8 mouse cellular contexts compared by ENCODE assay signal in the genomic region with DNA sequence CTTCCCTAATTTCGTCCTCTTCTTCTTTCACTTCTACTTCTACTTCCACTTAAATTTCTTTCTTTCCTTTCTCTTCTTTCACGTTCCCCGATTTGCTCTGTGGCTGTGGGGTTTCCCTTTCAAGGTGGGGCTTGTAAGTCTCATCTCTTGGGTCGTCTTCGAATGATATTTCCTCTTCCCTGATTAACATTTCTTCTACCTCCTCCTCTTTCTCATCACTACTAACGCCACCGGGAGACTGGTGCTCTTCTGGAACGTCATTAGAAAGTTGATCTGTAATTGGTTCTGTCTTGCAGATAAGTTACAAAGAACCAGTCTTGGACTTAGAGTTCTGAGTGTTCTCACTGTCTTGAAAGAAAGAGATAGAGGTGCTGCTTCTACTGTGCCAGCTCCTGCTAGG. TPM values are rescaled to one million over a fixed set of nuclear protein-coding genes. Genes with fewer than 3 reads are reported as not detected.
DNase-seq lines count a peak whose midpoint lies in the region; ATAC-seq and TF ChIP-seq lines count a peak whose summit lies in the region.

No protein-coding gene starts in this region.

- TF ChIP-seq POLR2A in limb, embryonic 14.5 days (IDR thresholded peaks at IDR 0.05; ENCODE audit: borderline replicate concordance, extremely low read depth, insufficient read depth, insufficient read length) = no peak

- no peak overlapping the region for H3K27ac ChIP-seq in lung, embryonic 15.5 days
- H3K27ac ChIP-seq in forebrain, embryonic 10.5 days = no peak overlapping the region
- H3K27ac ChIP-seq in limb, embryonic 14.5 days (replicated peaks; ENCODE audit: low read depth, low read length) = no peak overlapping the region
- no peak overlapping the region for H3K27ac ChIP-seq in stomach, embryonic 14.5 days (ENCODE audit: low read length)

- no peak overlapping the region for H3K9ac ChIP-seq in lung, embryonic 15.5 days
- H3K9ac ChIP-seq in limb, embryonic 14.5 days (ENCODE audit: low read depth, low read length, severe bottlenecking) = peak overlapping the region; percentile 53
- H3K9ac ChIP-seq in stomach, embryonic 14.5 days (replicated peaks; ENCODE audit: low read depth, low read length) = no peak overlapping the region

- peak overlapping the region; percentile 89 for H3K4me2 ChIP-seq in lung, embryonic 15.5 days
- peak overlapping the region; percentile 79 for H3K4me2 ChIP-seq in limb, embryonic 14.5 days (replicated peaks; ENCODE audit: low read depth, low read length, severe bottlenecking)
- peak overlapping the region; percentile 83 for H3K4me2 ChIP-seq in stomach, embryonic 14.5 days (replicated peaks; ENCODE audit: low read depth, low read length)

- peaks cover 25% of the 10 kb centered on the region for H3K27me3 ChIP-seq in lung, embryonic 15.5 days
- peaks cover 39% of the 10 kb centered on the region for H3K27me3 ChIP-seq in forebrain, embryonic 10.5 days (ENCODE audit: poor library complexity, severe bottlenecking)
- peaks cover 22% of the 10 kb centered on the region for H3K27me3 ChIP-seq in limb, embryonic 14.5 days (ENCODE audit: control insufficient read depth, insufficient read depth, low read length)
- H3K27me3 ChIP-seq in stomach, embryonic 14.5 days (ENCODE audit: control insufficient read depth, insufficient read depth, low read length) = no peaks in the 10 kb centered on the region

- H3K4me3 ChIP-seq in lung, embryonic 15.5 days = peak overlapping the region; percentile 46
- H3K4me3 ChIP-seq in forebrain, embryonic 10.5 days = peak overlapping the region; percentile 65
- peak overlapping the region; percentile 49 for H3K4me3 ChIP-seq in limb, embryonic 14.5 days (replicated peaks; ENCODE audit: low read length)
- peak overlapping the region; percentile 41 for H3K4me3 ChIP-seq in stomach, embryonic 14.5 days (ENCODE audit: low read depth, low read length)

- no peak for ATAC-seq in lung, embryonic 15.5 days (ENCODE audit: borderline replicate concordance, extremely low read depth, low FRiP score, low TSS enrichment)
- ATAC-seq in limb, embryonic 14.5 days (ENCODE audit: low FRiP score, low read depth) = no peak
- ATAC-seq in stomach, embryonic 14.5 days (ENCODE audit: insufficient number of reproducible peaks, insufficient read depth, low FRiP score, low read depth) = no peak

- no peaks in the 10 kb centered on the region for H3K9me3 ChIP-seq in lung, embryonic 15.5 days
- no peaks in the 10 kb centered on the region for H3K9me3 ChIP-seq in forebrain, embryonic 10.5 days
- H3K9me3 ChIP-seq in limb, embryonic 14.5 days (ENCODE audit: control insufficient read depth, low read length) = no peaks in the 10 kb centered on the region
- H3K9me3 ChIP-seq in stomach, embryonic 14.5 days (ENCODE audit: control insufficient read depth, low read depth, low read length) = no peaks in the 10 kb centered on the region

- WGBS in lung, embryonic 15.5 days = 15% methylated on average over 8 of the region's 8 CpGs
- WGBS in forebrain, embryonic 10.5 days = 18% methylated on average over 8 of the region's 8 CpGs
- WGBS in limb, embryonic 14.5 days = 19% methylated on average over 8 of the region's 8 CpGs
- 18% methylated on average over 8 of the region's 8 CpGs for WGBS in stomach, embryonic 14.5 days

- H3K4me1 ChIP-seq in lung, embryonic 15.5 days = peaks cover 4% of the 10 kb centered on the region; the same call in 1 of the 2 replicates
- peaks cover 9% of the 10 kb centered on the region for H3K4me1 ChIP-seq in forebrain, embryonic 10.5 days
- no peaks in the 10 kb centered on the region for H3K4me1 ChIP-seq in limb, embryonic 14.5 days (ENCODE audit: control insufficient read depth, insufficient read depth, low read length)
- H3K4me1 ChIP-seq in stomach, embryonic 14.5 days (ENCODE audit: control insufficient read depth, insufficient read depth, low read length) = no peaks in the 10 kb centered on the region

- H3K36me3 ChIP-seq in lung, embryonic 15.5 days = no peaks in the 10 kb centered on the region
- no peaks in the 10 kb centered on the region for H3K36me3 ChIP-seq in forebrain, embryonic 10.5 days (replicated peaks)
- no peaks in the 10 kb centered on the region for H3K36me3 ChIP-seq in limb, embryonic 14.5 days (ENCODE audit: control insufficient read depth, insufficient read depth, low read length)
- no peaks in the 10 kb centered on the region for H3K36me3 ChIP-seq in stomach, embryonic 14.5 days (ENCODE audit: control insufficient read depth, insufficient read depth, low read length)

- no peak for DNase-seq in lung, postnatal 10 days
- no peak for DNase-seq in forebrain, embryonic 10.5 days (ENCODE audit: extremely low spot score, low spot score)
- DNase-seq in limb, embryonic 14.5 days (ENCODE audit: low spot score) = no peak
- no peak for DNase-seq in layer of hippocampus, adult 9-10 months (ENCODE audit: low spot score)
- no peak for DNase-seq in cerebellum, adult 11-12 months
- DNase-seq in lung, postnatal 36 days = no peak

RNA-seq across cellular contexts. Expression of a gene that starts 8.8 kb away (rescaled TPM):
- polyA plus RNA-seq in lung, embryonic 15.5 days (2015; fragmentation: Nextera tagmentation; extraction: Ambion mirVana) = 36.5 and 41.0 TPM in 2 replicates
- polyA plus RNA-seq in forebrain, embryonic 10.5 days (2016; fragmentation: Nextera tagmentation; extraction: Ambion mirVana) = 48.2 and 49.6 TPM in 2 replicates
- polyA plus RNA-seq in limb, embryonic 14.5 days (2012; rRNA removed) = 25.9 and 26.5 TPM in 2 replicates
- 48.2 and 50.0 TPM in 2 replicates for polyA plus RNA-seq in limb, embryonic 14.5 days (2014; fragmentation: Nextera tagmentation; extraction: Ambion mirVana)
- polyA plus RNA-seq in stomach, embryonic 14.5 days (2014; fragmentation: Nextera tagmentation; extraction: Ambion mirVana) = 38.9 and 45.7 TPM in 2 replicates

RNA-seq across cellular contexts. Expression of a gene that starts 28.2 kb away (rescaled TPM):
- 2.2 and 2.6 TPM in 2 replicates for polyA plus RNA-seq in lung, embryonic 15.5 days (2015; fragmentation: Nextera tagmentation; extraction: Ambion mirVana)
- polyA plus RNA-seq in forebrain, embryonic 10.5 days (2016; fragmentation: Nextera tagmentation; extraction: Ambion mirVana) = 2.8 and 3.2 TPM in 2 replicates
- 2.1 and 2.7 TPM in 2 replicates for polyA plus RNA-seq in limb, embryonic 14.5 days (2012; rRNA removed)
- polyA plus RNA-seq in limb, embryonic 14.5 days (2014; fragmentation: Nextera tagmentation; extraction: Ambion mirVana) = 0.54 and 1.0 TPM in 2 replicates
- polyA plus RNA-seq in stomach, embryonic 14.5 days (2014; fragmentation: Nextera tagmentation; extraction: Ambion mirVana) = 0.93 and 1.4 TPM in 2 replicates

RNA-seq across cellular contexts. Expression of a gene that starts 36.3 kb away (rescaled TPM):
- 46.5 and 48.7 TPM in 2 replicates for polyA plus RNA-seq in lung, embryonic 15.5 days (2015; fragmentation: Nextera tagmentation; extraction: Ambion mirVana)
- polyA plus RNA-seq in forebrain, embryonic 10.5 days (2016; fragmentation: Nextera tagmentation; extraction: Ambion mirVana) = 75.7 and 76.0 TPM in 2 replicates
- 67.6 and 68.3 TPM in 2 replicates for polyA plus RNA-seq in limb, embryonic 14.5 days (2012; rRNA removed)
- polyA plus RNA-seq in limb, embryonic 14.5 days (2014; fragmentation: Nextera tagmentation; extraction: Ambion mirVana) = 48.3 and 61.7 TPM in 2 replicates
- 57.5 and 60.8 TPM in 2 replicates for polyA plus RNA-seq in stomach, embryonic 14.5 days (2014; fragmentation: Nextera tagmentation; extraction: Ambion mirVana)

RNA-seq across cellular contexts. Expression of a gene that starts 36.4 kb away (rescaled TPM):
- polyA plus RNA-seq in lung, embryonic 15.5 days (2015; fragmentation: Nextera tagmentation; extraction: Ambion mirVana) = 262 and 270 TPM in 2 replicates
- 275 TPM in 2 replicates for polyA plus RNA-seq in forebrain, embryonic 10.5 days (2016; fragmentation: Nextera tagmentation; extraction: Ambion mirVana)
- 146 and 167 TPM in 2 replicates for polyA plus RNA-seq in limb, embryonic 14.5 days (2012; rRNA removed)
- 258 and 282 TPM in 2 replicates for polyA plus RNA-seq in limb, embryonic 14.5 days (2014; fragmentation: Nextera tagmentation; extraction: Ambion mirVana)
- polyA plus RNA-seq in stomach, embryonic 14.5 days (2014; fragmentation: Nextera tagmentation; extraction: Ambion mirVana) = 254 and 268 TPM in 2 replicates
